Mouse (Mus musculus): ENCODE measurements at regions not wholly inside any gene's neighbourhood (a gene's known extent, or its start where the extent isn't known, plus 50 kb on each side); places are given as distances from the start of the nearest gene placed in this dataset.
A peak's percentile ranks its signal among the peaks of the same experiment; 100 is the strongest.

DNA sequence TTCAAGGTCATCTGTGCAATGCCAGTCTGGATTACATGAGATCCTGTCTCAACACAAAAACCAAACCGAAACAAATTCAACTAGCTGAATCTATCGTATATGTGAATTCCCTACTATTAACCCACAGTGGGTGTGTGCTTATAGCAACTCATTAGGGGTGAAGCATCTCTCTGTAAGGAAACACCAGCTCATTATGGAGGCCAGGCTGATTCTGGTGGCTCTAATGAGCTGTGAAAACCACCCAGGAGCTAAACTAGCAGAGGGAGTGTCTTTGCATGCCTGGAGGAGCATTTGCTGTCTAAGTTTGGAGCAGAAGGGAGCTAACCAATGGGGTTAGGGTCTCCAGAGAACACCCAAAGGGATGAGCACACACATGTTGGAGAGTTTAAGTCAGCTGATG, 54.1 kb upstream of the Adamts2 start:
- no peaks in the 10 kb centered on the region for H3K9me3 ChIP-seq (replicated peaks)
- H3K9ac ChIP-seq: no peak overlapping the region
- no peak overlapping the region for H3K4me2 ChIP-seq
- H3K27me3 ChIP-seq: peaks cover 3% of the 10 kb centered on the region; the same call in 1 of the 2 replicates
- WGBS: 32% methylated on average over 2 of the region's 2 CpGs
- H3K4me3 ChIP-seq: no peak overlapping the region
- no peaks in the 10 kb centered on the region for H3K4me1 ChIP-seq
- H3K27ac ChIP-seq: no peak overlapping the region
- no peaks in the 10 kb centered on the region for H3K36me3 ChIP-seq (ENCODE audit: poor library complexity, severe bottlenecking)
- no peak for ATAC-seq

GRCm38 (mm10) chr11:50546456-50547144, 55.3 kb upstream of the Adamts2 start:
- ATAC-seq: peak; percentile 27; the same call in 1 of the 2 replicates
- WGBS: 82% methylated on average over 11 of the region's 11 CpGs
- H3K27ac ChIP-seq: peak overlapping the region; percentile 22; the same call in 1 of the 2 replicates

DNA sequence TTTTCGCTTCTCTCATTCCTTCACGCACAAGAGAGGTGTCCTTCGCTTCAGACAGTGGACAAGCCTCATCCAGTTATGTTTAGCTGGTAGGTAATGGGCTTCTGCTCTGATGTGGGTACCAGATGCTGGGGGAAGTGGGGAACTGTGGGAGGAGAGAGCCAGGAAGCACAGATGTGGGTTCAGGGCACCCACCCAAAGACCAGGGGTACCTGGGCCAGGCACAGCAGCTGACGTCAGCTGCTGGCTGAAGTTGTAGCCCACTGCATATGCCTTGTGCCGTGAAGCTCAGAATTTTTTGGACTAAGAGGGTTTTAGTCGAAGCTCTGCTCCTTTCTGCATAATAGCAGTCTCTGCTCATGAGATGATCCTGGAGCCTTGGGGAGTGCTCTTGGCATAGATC, 56.5 kb upstream of the Adamts2 start:
- no peak overlapping the region for H3K27ac ChIP-seq
- no peak overlapping the region for H3K4me2 ChIP-seq
- H3K9me3 ChIP-seq (replicated peaks): no peaks in the 10 kb centered on the region
- H3K4me1 ChIP-seq: no peaks in the 10 kb centered on the region
- no peaks in the 10 kb centered on the region for H3K36me3 ChIP-seq (ENCODE audit: poor library complexity, severe bottlenecking)
- H3K27me3 ChIP-seq: peaks cover 3% of the 10 kb centered on the region; the same call in 1 of the 2 replicates
- no peak overlapping the region for H3K4me3 ChIP-seq
- 92% methylated on average over 6 of the region's 6 CpGs for WGBS
- no peak for ATAC-seq
- H3K9ac ChIP-seq: no peak overlapping the region

More at GRCm38 (mm10) chr11:50546456-50547144, 55.3 kb upstream of the Adamts2 start:
- Histone ChIP-seq H3K27me3 (peaks cover 3% of the 10 kb centered on the region; the same call in 1 of the 2 replicates), H3K4me3 (no peak overlapping the region), H3K36me3 (ENCODE audit: poor library complexity, severe bottlenecking) (no peaks in the 10 kb centered on the region), H3K9me3 (replicated peaks) (no peaks in the 10 kb centered on the region), H3K4me2 (no peak overlapping the region), H3K9ac (no peak overlapping the region), H3K4me1 (no peaks in the 10 kb centered on the region)

- no peak overlapping the region for H3K9ac ChIP-seq
- H3K4me1 ChIP-seq: no peaks in the 10 kb centered on the region
- H3K4me3 ChIP-seq: no peak overlapping the region
- H3K36me3 ChIP-seq (ENCODE audit: poor library complexity, severe bottlenecking): no peaks in the 10 kb centered on the region
- H3K4me2 ChIP-seq: no peak overlapping the region
- H3K9me3 ChIP-seq (replicated peaks): no peaks in the 10 kb centered on the region; the same call in 1 of the 2 replicates
- 83% methylated on average over 11 of the region's 11 CpGs for WGBS
- no peaks in the 10 kb centered on the region for H3K27me3 ChIP-seq
- H3K27ac ChIP-seq: no peak overlapping the region
- no peak for ATAC-seq
Measured at GRCm38 (mm10) chr11:50540136-50540535, 61.7 kb upstream of the Adamts2 start.

DNA sequence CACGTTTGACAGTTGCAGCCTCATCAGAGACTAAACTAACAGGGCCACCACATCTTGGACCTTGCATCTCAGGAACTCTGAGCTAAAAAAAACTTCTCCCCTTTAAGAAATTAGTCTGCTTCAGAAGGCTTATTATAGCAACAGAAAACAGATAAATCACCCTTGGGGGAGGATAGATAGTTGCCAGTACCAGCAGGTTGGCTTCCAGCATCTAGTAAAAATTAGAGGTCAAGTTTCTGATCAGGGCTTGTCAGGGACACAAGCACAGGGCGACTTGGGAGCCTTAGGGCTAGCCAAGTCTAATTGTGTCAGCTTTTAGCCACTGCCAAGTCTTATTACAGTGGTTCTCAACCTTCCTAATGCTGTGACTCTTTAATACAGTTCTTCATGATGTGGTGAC, 67.6 kb upstream of the Adamts2 start:
- H3K27me3 ChIP-seq: no peaks in the 10 kb centered on the region
- H3K4me1 ChIP-seq: no peaks in the 10 kb centered on the region
- 53% methylated on average over 2 of the region's 2 CpGs for WGBS
- ATAC-seq: no peak
- H3K4me3 ChIP-seq: no peak overlapping the region
- no peaks in the 10 kb centered on the region; the same call in 1 of the 2 replicates for H3K9me3 ChIP-seq (replicated peaks)
- no peak overlapping the region for H3K4me2 ChIP-seq
- no peak overlapping the region for H3K27ac ChIP-seq
- H3K9ac ChIP-seq: no peak overlapping the region
- no peaks in the 10 kb centered on the region for H3K36me3 ChIP-seq (ENCODE audit: poor library complexity, severe bottlenecking)

DNA sequence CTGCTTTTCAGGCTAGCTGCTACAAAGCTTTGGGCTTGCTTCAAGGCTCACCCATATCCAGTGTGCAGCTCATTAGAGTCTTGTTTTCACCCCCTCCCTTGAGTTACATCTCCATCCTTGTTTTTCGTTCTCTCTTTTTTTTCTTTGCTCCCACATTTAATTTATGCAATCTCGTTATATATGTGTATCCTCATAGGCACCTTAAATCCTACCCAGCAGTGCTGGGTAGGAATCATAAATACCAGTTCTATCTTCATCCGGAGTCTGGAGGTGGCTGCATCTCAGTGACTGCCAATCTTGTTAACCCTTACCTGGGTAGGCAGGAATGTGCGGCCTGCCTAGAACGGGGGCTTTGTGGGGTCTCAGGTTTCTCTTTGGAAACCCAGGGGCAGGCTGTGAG, 74.0 kb upstream of the Adamts2 start:
- no peak overlapping the region for H3K4me2 ChIP-seq

DNA sequence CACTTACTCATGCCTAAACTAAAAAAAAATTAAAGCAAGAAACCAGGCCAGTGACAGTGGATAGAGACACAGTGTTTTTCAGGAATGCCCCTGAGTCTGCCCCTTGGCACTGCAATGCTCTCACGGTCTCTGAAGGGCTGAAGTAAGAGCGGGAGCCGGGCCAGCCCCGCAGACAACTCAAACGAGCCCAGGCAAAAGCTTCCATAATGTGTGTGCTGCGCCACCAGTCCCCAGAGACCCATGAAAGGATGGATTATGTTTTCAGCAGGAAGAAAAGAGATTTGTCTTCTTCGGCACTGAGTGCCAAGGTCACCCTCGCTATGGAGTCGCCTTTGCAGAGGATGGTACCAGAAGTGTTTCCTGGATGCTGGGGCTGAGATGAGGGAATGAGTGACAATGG, 81.7 kb upstream of the Adamts2 start:
- Histone ChIP-seq H3K9me3 (replicated peaks) (no peaks in the 10 kb centered on the region), H3K36me3 (ENCODE audit: poor library complexity, severe bottlenecking) (no peaks in the 10 kb centered on the region), H3K4me3 (no peak overlapping the region), H3K4me2 (no peak overlapping the region), H3K27ac (no peak overlapping the region), H3K4me1 (no peaks in the 10 kb centered on the region), H3K27me3 (no peaks in the 10 kb centered on the region), H3K9ac (no peak overlapping the region)
- no peak for ATAC-seq
- WGBS: 79% methylated on average over 9 of the region's 9 CpGs

More for the DNA sequence above, 74.0 kb upstream of the Adamts2 start:
- Histone ChIP-seq H3K9me3 (replicated peaks) (no peaks in the 10 kb centered on the region), H3K4me3 (no peak overlapping the region), H3K9ac (no peak overlapping the region), H3K27me3 (0 out of 2 replicates have a peak, but pooled peaks cover 2% of the 10 kb centered on the region), H3K4me1 (no peaks in the 10 kb centered on the region), H3K36me3 (ENCODE audit: poor library complexity, severe bottlenecking) (no peaks in the 10 kb centered on the region), H3K27ac (no peak overlapping the region)
- ATAC-seq: no peak
- 58% methylated on average over 5 of the region's 5 CpGs for WGBS

DNA sequence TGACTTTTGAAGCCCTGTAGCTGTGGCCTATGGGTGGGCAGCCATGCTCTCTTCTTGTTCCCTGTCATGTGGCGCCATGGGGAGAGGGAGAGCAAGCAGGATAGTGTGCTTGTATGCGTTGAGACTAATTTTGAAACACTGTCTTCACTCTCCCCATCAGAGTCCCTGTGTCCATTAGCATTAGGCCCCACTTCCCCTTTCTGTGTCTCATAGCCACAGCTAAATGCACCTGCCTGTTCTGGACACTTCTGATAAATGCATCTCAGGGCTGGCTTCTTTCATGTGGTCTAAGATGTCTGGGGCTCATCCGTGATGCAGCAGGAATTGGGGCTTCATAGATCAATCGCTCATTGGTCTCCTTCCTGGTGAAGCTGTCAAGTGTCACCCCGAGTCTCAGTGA, 77.0 kb upstream of the Rufy1 start:
- Histone ChIP-seq H3K4me3 (no peak overlapping the region), H3K9ac (no peak overlapping the region), H3K27me3 (no peaks in the 10 kb centered on the region), H3K27ac (no peak overlapping the region; the same call in 1 of the 2 replicates), H3K36me3 (ENCODE audit: poor library complexity, severe bottlenecking) (no peaks in the 10 kb centered on the region), H3K9me3 (replicated peaks) (no peaks in the 10 kb centered on the region), H3K4me1 (peaks cover 16% of the 10 kb centered on the region), H3K4me2 (no peak overlapping the region)
- 84% methylated on average over 5 of the region's 5 CpGs for WGBS
- no peak for ATAC-seq

DNA sequence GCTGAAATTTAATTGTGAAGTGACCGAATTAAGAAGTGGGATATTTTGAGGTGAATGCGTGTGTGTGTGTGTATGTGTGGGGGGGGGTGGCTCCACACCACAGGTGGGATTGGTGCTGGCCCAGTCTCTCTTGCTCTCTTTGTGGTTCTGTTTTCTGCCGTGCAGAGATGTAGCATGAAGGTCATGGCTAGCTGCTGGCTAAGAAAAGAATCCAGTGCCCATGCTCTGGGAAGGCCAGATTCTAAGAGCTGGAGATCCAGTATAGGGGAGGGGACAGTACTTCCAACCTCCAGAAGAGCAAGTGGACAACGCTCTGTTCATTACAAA, 76.5 kb upstream of the Rufy1 start:
- peaks cover 16% of the 10 kb centered on the region for H3K4me1 ChIP-seq
- H3K4me3 ChIP-seq: no peak overlapping the region
- WGBS: 81% methylated on average over 4 of the region's 4 CpGs
- no peak overlapping the region for H3K9ac ChIP-seq
- no peak overlapping the region for H3K4me2 ChIP-seq
- H3K9me3 ChIP-seq (replicated peaks): no peaks in the 10 kb centered on the region
- H3K36me3 ChIP-seq (ENCODE audit: poor library complexity, severe bottlenecking): no peaks in the 10 kb centered on the region
- H3K27me3 ChIP-seq: no peaks in the 10 kb centered on the region
- peak overlapping the region; percentile 31 for H3K27ac ChIP-seq
- ATAC-seq: no peak

DNA sequence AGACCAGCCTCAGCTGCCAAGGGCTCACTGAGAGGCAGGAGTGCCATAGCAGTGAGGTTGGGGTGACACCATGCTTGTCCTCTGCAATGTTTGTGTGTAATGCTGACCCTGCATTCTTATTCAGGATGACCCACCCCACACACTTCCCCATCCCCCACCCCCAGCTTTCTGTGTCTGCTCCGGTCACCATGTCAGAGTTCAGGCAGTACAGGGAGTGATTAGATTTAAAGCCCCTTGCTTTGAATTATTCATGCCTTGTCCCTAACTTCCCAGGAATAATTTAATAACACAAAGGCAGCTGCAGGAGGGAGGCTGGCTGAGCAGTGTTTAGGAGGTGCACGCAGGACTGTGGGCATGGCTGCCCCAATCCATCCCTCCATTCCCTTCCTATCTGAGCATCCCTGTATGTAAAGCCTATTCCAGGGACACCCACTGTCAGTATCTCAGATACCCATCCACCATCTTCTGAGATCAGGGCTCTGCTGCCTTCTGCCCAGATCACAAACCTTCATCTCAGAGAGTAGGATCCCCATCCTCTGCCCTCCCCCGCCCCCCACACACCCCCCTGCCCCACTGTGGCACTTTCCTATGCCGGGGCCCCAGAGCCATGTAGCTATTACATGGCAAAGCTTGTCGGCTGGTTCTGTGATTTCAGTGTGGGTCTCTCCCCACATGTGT, 76.0 kb upstream of the Rufy1 start:
- peaks cover 16% of the 10 kb centered on the region for H3K4me1 ChIP-seq
- no peaks in the 10 kb centered on the region for H3K36me3 ChIP-seq (ENCODE audit: poor library complexity, severe bottlenecking)
- no peak overlapping the region for H3K9ac ChIP-seq
- peak; percentile 59; the same call in 1 of the 2 replicates for ATAC-seq
- no peaks in the 10 kb centered on the region for H3K27me3 ChIP-seq
- no peaks in the 10 kb centered on the region for H3K9me3 ChIP-seq (replicated peaks)
- H3K4me3 ChIP-seq: no peak overlapping the region
- 44% methylated on average over 5 of the region's 5 CpGs for WGBS
- H3K4me2 ChIP-seq: no peak overlapping the region
- H3K27ac ChIP-seq: peak overlapping the region; percentile 31

DNA sequence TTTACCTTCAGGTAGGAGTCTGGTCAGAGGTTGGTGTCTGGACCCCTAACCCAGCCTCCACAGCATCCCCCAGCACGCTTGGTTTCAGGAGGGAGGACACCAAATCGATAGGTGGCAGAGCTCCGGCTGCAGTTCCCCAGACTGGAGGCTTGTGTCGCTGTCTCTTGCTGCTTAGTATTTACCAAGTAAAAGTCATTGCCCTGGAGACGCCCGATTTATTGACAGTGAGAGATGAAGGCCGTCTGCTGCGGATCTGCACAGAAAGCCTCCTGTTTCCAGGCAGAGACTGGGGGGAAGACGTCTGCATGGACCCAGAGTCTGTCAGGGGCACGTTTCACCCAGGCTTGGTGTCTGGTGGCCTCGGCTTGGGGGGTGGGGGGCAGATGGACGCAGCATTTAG, 70.4 kb upstream of the Rufy1 start:
- Histone ChIP-seq H3K4me1 (peaks cover under 1% of the 10 kb centered on the region; the same call in 1 of the 2 replicates), H3K36me3 (ENCODE audit: poor library complexity, severe bottlenecking) (no peaks in the 10 kb centered on the region), H3K27me3 (no peaks in the 10 kb centered on the region), H3K4me3 (no peak overlapping the region), H3K27ac (no peak overlapping the region), H3K9me3 (replicated peaks) (no peaks in the 10 kb centered on the region), H3K9ac (no peak overlapping the region), H3K4me2 (no peak overlapping the region)
- 76% methylated on average over 12 of the region's 12 CpGs for WGBS
- ATAC-seq: no peak

- H3K9ac ChIP-seq: no peak overlapping the region
- H3K36me3 ChIP-seq (ENCODE audit: poor library complexity, severe bottlenecking): no peaks in the 10 kb centered on the region
- H3K9me3 ChIP-seq (replicated peaks): no peaks in the 10 kb centered on the region
- no peak for ATAC-seq
- 81% methylated on average over 5 of the region's 5 CpGs for WGBS
- no peaks in the 10 kb centered on the region for H3K27me3 ChIP-seq
- H3K4me2 ChIP-seq: 0 out of 2 replicates have a peak overlapping the region, but pooled peaks have one; percentile 24
- H3K4me1 ChIP-seq: peaks cover 19% of the 10 kb centered on the region
- H3K4me3 ChIP-seq: no peak overlapping the region
- H3K27ac ChIP-seq: peak overlapping the region; percentile 94
Measured at GRCm38 (mm10) chr11:50493123-50493476, 62.2 kb upstream of the Rufy1 start.

Measured in forebrain, embryonic 13.5 days (tissue).